14 mouse cellular contexts compared by ENCODE assay signal in the genomic region with DNA sequence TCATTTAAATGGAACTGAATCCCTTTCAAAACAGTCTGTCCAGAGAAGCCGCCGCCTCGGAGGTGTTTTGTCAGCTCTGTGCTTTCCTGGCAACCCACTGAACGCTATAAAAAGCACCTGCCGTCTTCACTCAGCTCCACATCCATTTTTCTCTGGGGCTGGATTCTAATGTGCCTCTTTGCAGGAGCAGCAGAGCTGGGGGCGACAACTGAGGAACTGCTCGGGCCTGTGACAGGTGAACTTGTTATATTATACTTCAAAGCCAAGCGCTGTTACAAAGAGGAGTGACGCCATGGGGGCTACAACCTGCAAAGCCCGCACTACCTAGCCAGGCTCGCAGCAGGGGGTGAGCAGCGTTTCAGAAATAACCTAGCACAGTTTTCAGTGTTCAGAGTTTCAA. TPM values are rescaled to one million over a fixed set of nuclear protein-coding genes. Genes with fewer than 3 reads are reported as not detected.
DNase-seq lines count a peak whose midpoint lies in the region; ATAC-seq lines count a peak whose summit lies in the region.
"Had no signal": no experiment of that assay in that cellular context is flagged by ENCODE, and none has a peak within 500 bp of the region (broad histone marks: within the 10 kb centered on the region; RNA-seq: fewer than 3 reads in every experiment).

No protein-coding gene starts in this region.

- DNase-seq in midbrain, embryonic 14.5 days = no peak
- DNase-seq in cerebellum, adult 9-11 months = peak; percentile 64
- DNase-seq in left cerebral cortex, adult 18-20 months (ENCODE audit: low spot score in 2 of 2) = peak; percentile 45 to 77
- DNase-seq in right cerebral cortex, postnatal 36 days (ENCODE audit: low spot score in 2 of 2) = peak; percentile 52 to 84
- no peak for DNase-seq in thymus, postnatal 0 days (ENCODE audit: low spot score)
- DNase-seq in lung, postnatal 4 days = no peak
- DNase-seq in kidney, postnatal 4 days = no peak
- DNase-seq: kidney, adult 8-10 months; liver; lung, postnatal 10 days; thymus, adult 2 months had no signal

- no peak overlapping the region for H3K9ac ChIP-seq in midbrain, embryonic 16.5 days (ENCODE audit: low read depth, low read length)
- H3K9ac ChIP-seq in midbrain, embryonic 14.5 days (replicated peaks; ENCODE audit: low read length) = no peak overlapping the region
- H3K9ac ChIP-seq: neural tube, embryonic 15.5 days had no signal

- H3K27ac ChIP-seq in midbrain, embryonic 16.5 days (ENCODE audit: low read length) = no peak overlapping the region
- no peak overlapping the region for H3K27ac ChIP-seq in midbrain, embryonic 14.5 days (replicated peaks; ENCODE audit: low read depth, low read length)
- H3K27ac ChIP-seq: neural tube, embryonic 15.5 days had no signal

- peak; percentile 56; the same call in 1 of the 2 replicates for ATAC-seq in midbrain, embryonic 16.5 days
- ATAC-seq in midbrain, embryonic 14.5 days (ENCODE audit: low FRiP score, low TSS enrichment) = no peak
- ATAC-seq: hindbrain, embryonic 16.5 days had no signal

- H3K4me3 ChIP-seq in midbrain, embryonic 16.5 days (ENCODE audit: low read depth, low read length) = no peak overlapping the region
- H3K4me3 ChIP-seq in midbrain, embryonic 14.5 days (replicated peaks; ENCODE audit: low read depth, low read length) = no peak overlapping the region
- H3K4me3 ChIP-seq: neural tube, embryonic 15.5 days had no signal

- no peak overlapping the region for H3K4me2 ChIP-seq in midbrain, embryonic 16.5 days (ENCODE audit: low read length)
- H3K4me2 ChIP-seq in midbrain, embryonic 14.5 days (ENCODE audit: low read length) = no peak overlapping the region
- H3K4me2 ChIP-seq: neural tube, embryonic 15.5 days had no signal

- H3K36me3 ChIP-seq in midbrain, embryonic 16.5 days (ENCODE audit: control insufficient read depth, insufficient read depth, low read length) = no peaks in the 10 kb centered on the region
- no peaks in the 10 kb centered on the region for H3K36me3 ChIP-seq in midbrain, embryonic 14.5 days (ENCODE audit: control insufficient read depth, insufficient read depth, low read length)
- H3K36me3 ChIP-seq: neural tube, embryonic 15.5 days had no signal

- 62% methylated on average over 12 of the region's 12 CpGs for WGBS in midbrain, embryonic 16.5 days
- WGBS in midbrain, embryonic 14.5 days = 82% methylated on average over 12 of the region's 12 CpGs

- no peaks in the 10 kb centered on the region; the same call in 1 of the 2 replicates for H3K4me1 ChIP-seq in midbrain, embryonic 16.5 days (ENCODE audit: control insufficient read depth, insufficient read depth, low read length)
- H3K4me1 ChIP-seq in midbrain, embryonic 14.5 days (ENCODE audit: control insufficient read depth, insufficient read depth, low read length) = no peaks in the 10 kb centered on the region

- H3K9me3 ChIP-seq in midbrain, embryonic 16.5 days (replicated peaks; ENCODE audit: control insufficient read depth, low read length, poor library complexity, severe bottlenecking) = no peaks in the 10 kb centered on the region
- no peaks in the 10 kb centered on the region for H3K9me3 ChIP-seq in midbrain, embryonic 14.5 days (ENCODE audit: control insufficient read depth, low read length)
- H3K9me3 ChIP-seq: neural tube, embryonic 15.5 days had no signal

- H3K27me3 ChIP-seq in midbrain, embryonic 16.5 days (ENCODE audit: control insufficient read depth, insufficient read depth, low read depth, low read length) = no peaks in the 10 kb centered on the region
- no peaks in the 10 kb centered on the region for H3K27me3 ChIP-seq in midbrain, embryonic 14.5 days (ENCODE audit: control insufficient read depth, insufficient read depth, low read length)

RNA-seq across cellular contexts. Expression of gene Spock1, which starts 42.0 kb away (rescaled TPM):
- 76.1 and 81.8 TPM in 2 replicates for polyA plus RNA-seq in midbrain, embryonic 16.5 days (2015; fragmentation: Nextera tagmentation; extraction: Ambion mirVana)
- 66.2 and 73.1 TPM in 2 replicates for polyA plus RNA-seq in midbrain, embryonic 14.5 days (2014; fragmentation: Nextera tagmentation; extraction: Ambion mirVana)
- 100 to 1,000 TPM; 279 to 300 TPM for total RNA-seq in left cerebral cortex, adult 18-20 months (2021)
- 1.1 and 1.3 TPM in 2 replicates for polyA plus RNA-seq in thymus, postnatal 0 days (2015; fragmentation: Nextera tagmentation; extraction: Ambion mirVana)

Comparison
In these comparisons a context has a peak if more than half of its experiments do, and no peak if none do; other contexts are left out.
1. DNase-seq: peak in cerebellum, adult 9-11 months (single experiment), left cerebral cortex, adult 18-20 months (2 of 2) and right cerebral cortex, postnatal 36 days (2 of 2); none in midbrain, embryonic 14.5 days (single experiment), thymus, postnatal 0 days (single experiment), lung, postnatal 4 days (0 of 2) and kidney, postnatal 4 days (0 of 2).
2. RNA of gene Spock1, which starts 42.0 kb away (polyA plus RNA-seq): 76.1 to 81.8 TPM in midbrain, embryonic 16.5 days and 66.2 to 73.1 TPM in midbrain, embryonic 14.5 days; 1.1 to 1.3 TPM in thymus, postnatal 0 days; every median in the first group is over 10 times any median in the second.